Mouse (Mus musculus) heart, embryonic 14.5 days (tissue): ENCODE measurements around the gene Cdhr5. TPM values are rescaled to one million over a fixed set of nuclear protein-coding genes. Genes with fewer than 3 reads are reported as not detected.

Source experiments
- ATAC-seq: fragments of 200-750 bp; cut with Nextera tagmentation; 2 replicates; pipeline ENCODE4 v1.8.0; 2017; ENCODE audit warnings: low read depth, moderate TSS enrichment; ENCODE audit not compliant: insufficient number of reproducible peaks, insufficient read depth, low FRiP score
- H3K27ac ChIP-seq, 2 experiments: fragments of 200-500 bp in 1 of 2; fragments of 300-500 bp in 1 of 2; sonication (generic) in 1 of 2; replicated peaks in 1 of 2; 2 replicates each; pipeline ENCODE4 v1.5.1; 2012 to 2014; ENCODE audit warnings: low read depth in 2 of 2, low read length in 2 of 2, control low read depth in 1 of 2, mild to moderate bottlenecking in 1 of 2, mixed read lengths in 1 of 2; ENCODE audit not compliant: control insufficient read depth in 1 of 2, insufficient read depth in 1 of 2
- H3K27me3 ChIP-seq: fragments of 300-500 bp; sonication (generic); 2 replicates; pipeline ENCODE4 v1.6.1; 2014; ENCODE audit warnings: mild to moderate bottlenecking, low read length, control low read depth; ENCODE audit not compliant: control insufficient read depth, insufficient read depth
- H3K36me3 ChIP-seq: fragments of 300-500 bp; sonication (generic); 2 replicates; pipeline ENCODE4 v1.6.1; 2014; ENCODE audit warnings: mild to moderate bottlenecking, control low read depth, low read length, mixed read lengths; ENCODE audit not compliant: control insufficient read depth, insufficient read depth
- H3K4me1 ChIP-seq, 2 experiments: fragments of 200-500 bp in 1 of 2; fragments of 300-500 bp in 1 of 2; sonication (generic) in 1 of 2; 2 replicates each; pipeline ENCODE4 v1.6.1; 2012 to 2014; ENCODE audit warnings: low read length in 2 of 2, control low read depth in 1 of 2, mixed read lengths in 1 of 2; ENCODE audit not compliant: control insufficient read depth in 2 of 2, insufficient read depth in 2 of 2
- H3K4me2 ChIP-seq: fragments of 300-500 bp; sonication (generic); 2 replicates; pipeline ENCODE4 v1.6.1; 2014; ENCODE audit warnings: mild to moderate bottlenecking, low read length
- H3K4me3 ChIP-seq, 2 experiments: fragments of 200-500 bp in 1 of 2; fragments of 300-500 bp in 1 of 2; sonication (generic) in 1 of 2; 2 replicates each; pipeline ENCODE4 v1.5.1; 2012 to 2014; ENCODE audit warnings: low read length in 2 of 2, mild to moderate bottlenecking in 2 of 2, control low read depth in 1 of 2, low read depth in 1 of 2, moderate library complexity in 1 of 2; ENCODE audit not compliant: control insufficient read depth in 1 of 2, insufficient read depth in 1 of 2
- H3K9ac ChIP-seq: fragments of 300-500 bp; sonication (generic); 2 replicates; pipeline ENCODE4 v1.6.1; 2014; ENCODE audit warnings: mild to moderate bottlenecking, low read length
- H3K9me3 ChIP-seq: fragments of 300-500 bp; sonication (generic); 2 replicates; pipeline ENCODE4 v1.6.1; 2016; ENCODE audit warnings: low read length, control low read depth; ENCODE audit not compliant: control insufficient read depth
- WGBS: fragments of 180-500 bp; shearing (Covaris S2); extraction: QIAGEN DNeasy Blood & Tissue Kit; methylation state at CpG from one replicate; pipeline ENCODE4 v1.1.7; 2014; 5-methylcytosine and 5-hydroxymethylcytosine counted together
- polyA plus RNA-seq: library from polyadenylated mRNA; unstranded; fragments of >200 nt; fragmentation: Nextera tagmentation; extraction: Ambion mirVana; gene quantifications from 2 replicates; pipeline ENCODE4 v1.2.1, GENCODE M21; 2014

Gene Cdhr5
- polyA plus RNA-seq, 1 experiment from 2014 or later, result not detected

- ATAC-seq, result no peak
- WGBS, result 74% methylated on average over 1 of the region's 1 CpGs
- Histone ChIP-seq H3K27me3 (no peaks in the 10 kb centered on the region), H3K4me2 (no peak overlapping the region), H3K9me3 (no peaks in the 10 kb centered on the region), H3K4me1 (no peaks in the 10 kb centered on the region), H3K27ac (no peak overlapping the region), H3K4me3 (no peak overlapping the region), H3K9ac (no peak overlapping the region), H3K36me3 (peaks cover 87% of the 10 kb centered on the region)
Observed at GRCm38 (mm10) chr7:141302702-141303268, 26.2 kb upstream of the Cdhr5 start.

- ATAC-seq, result no peak
- 92% methylated on average over 9 of the region's 9 CpGs for whole genome bisulfite sequencing
- Histone ChIP-seq H3K27me3 (no peaks in the 10 kb centered on the region), H3K4me1 (no peaks in the 10 kb centered on the region), H3K9ac (no peak overlapping the region), H3K27ac (no peak overlapping the region), H3K36me3 (peaks cover 83% of the 10 kb centered on the region), H3K4me2 (no peak overlapping the region), H3K9me3 (no peaks in the 10 kb centered on the region), H3K4me3 (no peak overlapping the region)
Observed at GRCm38 (mm10) chr7:141301386-141301785, 24.8 kb upstream of the Cdhr5 start.

- H3K9ac ChIP-seq, result no peak overlapping the region
- peaks cover 61% of the 10 kb centered on the region for H3K36me3 ChIP-seq
- WGBS, result 93% methylated on average over 8 of the region's 8 CpGs
- H3K4me2 ChIP-seq, result no peak overlapping the region
- H3K27ac ChIP-seq, result no peak overlapping the region
- H3K27me3 ChIP-seq, result peaks cover 16% of the 10 kb centered on the region
- H3K4me1 ChIP-seq, result peaks cover 2 to 9% of the 10 kb centered on the region in 2 experiments; a peak in 3 of 4 replicates
- ATAC-seq, result no peak
- no peak overlapping the region for H3K4me3 ChIP-seq
- no peaks in the 10 kb centered on the region for H3K9me3 ChIP-seq
Observed at GRCm38 (mm10) chr7:141299175-141299574, 22.6 kb upstream of the Cdhr5 start.

GRCm38 (mm10) chr7:141297926-141298650 lies 21.5 kb upstream of the Cdhr5 start:
- Histone ChIP-seq H3K9ac (no peak overlapping the region), H3K27me3 (peaks cover 27% of the 10 kb centered on the region), H3K4me2 (no peak overlapping the region), H3K36me3 (peaks cover 51% of the 10 kb centered on the region), H3K27ac (no peak overlapping the region), H3K4me3 (no peak overlapping the region), H3K4me1 (peaks cover 4 to 17% of the 10 kb centered on the region in 2 experiments; a peak in 3 of 4 replicates), H3K9me3 (no peaks in the 10 kb centered on the region)
- no peak for ATAC-seq
- WGBS, result 83% methylated on average over 3 of the region's 3 CpGs

- Histone ChIP-seq H3K9ac (peak overlapping the region; percentile 49; the same call in 1 of the 2 replicates), H3K9me3 (no peaks in the 10 kb centered on the region), H3K4me3 (peak overlapping the region; percentile 24 to 44), H3K27me3 (peaks cover 62% of the 10 kb centered on the region), H3K36me3 (peaks cover 16% of the 10 kb centered on the region), H3K4me2 (peak overlapping the region; percentile 74), H3K27ac (no peak overlapping the region), H3K4me1 (peaks cover 4 to 22% of the 10 kb centered on the region in 2 experiments; a peak in 3 of 4 replicates)
- ATAC-seq, result no peak
- 5% methylated on average over 22 of the region's 22 CpGs for WGBS
Observed at GRCm38 (mm10) chr7:141294479-141294878, 17.9 kb upstream of the Cdhr5 start.

GRCm38 (mm10) chr7:141293852-141294471 lies 17.4 kb upstream of the Cdhr5 start:
- ATAC-seq, result no peak
- peak overlapping the region; percentile 49; the same call in 1 of the 2 replicates for H3K9ac ChIP-seq
- peaks cover 4 to 22% of the 10 kb centered on the region in 2 experiments; a peak in 3 of 4 replicates for H3K4me1 ChIP-seq
- no peaks in the 10 kb centered on the region for H3K9me3 ChIP-seq
- no peak overlapping the region for H3K27ac ChIP-seq
- peak overlapping the region; percentile 24 to 44 for H3K4me3 ChIP-seq
- WGBS, result 1% methylated on average over 53 of the region's 53 CpGs
- peaks cover 63% of the 10 kb centered on the region for H3K27me3 ChIP-seq
- peak overlapping the region; percentile 74 for H3K4me2 ChIP-seq
- peaks cover 12% of the 10 kb centered on the region for H3K36me3 ChIP-seq

- Histone ChIP-seq H3K4me2 (peak overlapping the region; percentile 75), H3K9me3 (no peaks in the 10 kb centered on the region), H3K4me1 (peaks cover 4 to 22% of the 10 kb centered on the region in 2 experiments; a peak in 3 of 4 replicates), H3K27me3 (peaks cover 63% of the 10 kb centered on the region), H3K27ac (no peak overlapping the region), H3K36me3 (peaks cover 9% of the 10 kb centered on the region), H3K9ac (no peak overlapping the region), H3K4me3 (peak overlapping the region in 1 of 2 experiments; percentile 39; a peak in 2 of 4 replicates)
- WGBS, result 40% methylated on average over 15 of the region's 15 CpGs
- no peak for ATAC-seq
Observed at GRCm38 (mm10) chr7:141292583-141293388, 16.2 kb upstream of the Cdhr5 start.
